Mouse (Mus musculus): ENCODE results near the gene Ankrd53.
A peak's percentile ranks its signal among the peaks of the same experiment; 100 is the strongest.

Gene Ankrd53

GRCm38 (mm10) chr6:83762344-83762743, at the start of gene Ankrd53:
Ankrd53 (plus strand) TSS chr6:83762644.
- DNase-seq = no peak

- DNase-seq = no peak
Observed at GRCm38 (mm10) chr6:83713271-83714136, 48.9 kb upstream of the Ankrd53 start.

DNA sequence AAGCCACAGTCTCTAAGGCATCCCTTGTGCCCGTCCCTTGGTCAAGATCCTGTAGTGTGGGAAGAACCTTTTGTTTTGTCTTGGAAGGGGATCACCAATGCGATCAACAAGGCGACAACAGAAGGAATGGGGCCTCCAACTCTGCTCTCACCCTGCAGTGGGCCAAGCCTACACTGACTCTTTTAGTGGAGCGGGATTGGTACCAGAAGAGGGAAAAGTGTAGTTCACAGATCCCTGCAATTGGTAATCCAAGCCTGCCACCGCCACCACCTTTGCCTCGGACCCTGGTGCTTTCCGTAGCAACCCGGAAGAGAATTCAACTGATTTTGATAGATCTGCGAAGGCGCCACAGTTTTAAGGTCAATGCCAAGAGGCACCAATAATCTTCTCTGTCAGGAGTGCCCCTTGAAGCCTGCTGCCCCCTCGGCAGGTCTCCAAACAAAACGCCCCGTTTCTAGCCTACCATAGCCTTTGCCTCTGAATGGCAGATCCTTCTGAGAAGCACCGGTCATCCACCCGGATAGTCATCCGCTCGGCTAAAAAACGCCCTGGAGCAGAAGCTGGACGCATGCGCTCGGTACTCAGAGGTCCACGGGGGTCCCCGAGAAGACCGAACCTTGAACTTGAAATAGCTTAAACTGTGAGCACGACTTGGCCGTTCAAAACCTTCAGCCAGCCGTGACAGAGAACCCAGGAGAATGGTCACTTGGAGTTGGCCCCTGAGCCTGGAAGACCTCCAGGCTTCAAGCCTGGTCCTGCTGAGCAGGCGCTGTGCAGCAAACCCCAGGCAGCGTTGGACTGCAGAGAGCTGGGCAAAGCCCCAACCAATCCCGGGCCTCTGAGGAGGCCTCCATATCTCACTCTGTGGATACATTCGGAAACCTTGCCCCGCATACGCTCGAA, 48.0 kb upstream of the Ankrd53 start:
- DNase-seq = no peak

DNA sequence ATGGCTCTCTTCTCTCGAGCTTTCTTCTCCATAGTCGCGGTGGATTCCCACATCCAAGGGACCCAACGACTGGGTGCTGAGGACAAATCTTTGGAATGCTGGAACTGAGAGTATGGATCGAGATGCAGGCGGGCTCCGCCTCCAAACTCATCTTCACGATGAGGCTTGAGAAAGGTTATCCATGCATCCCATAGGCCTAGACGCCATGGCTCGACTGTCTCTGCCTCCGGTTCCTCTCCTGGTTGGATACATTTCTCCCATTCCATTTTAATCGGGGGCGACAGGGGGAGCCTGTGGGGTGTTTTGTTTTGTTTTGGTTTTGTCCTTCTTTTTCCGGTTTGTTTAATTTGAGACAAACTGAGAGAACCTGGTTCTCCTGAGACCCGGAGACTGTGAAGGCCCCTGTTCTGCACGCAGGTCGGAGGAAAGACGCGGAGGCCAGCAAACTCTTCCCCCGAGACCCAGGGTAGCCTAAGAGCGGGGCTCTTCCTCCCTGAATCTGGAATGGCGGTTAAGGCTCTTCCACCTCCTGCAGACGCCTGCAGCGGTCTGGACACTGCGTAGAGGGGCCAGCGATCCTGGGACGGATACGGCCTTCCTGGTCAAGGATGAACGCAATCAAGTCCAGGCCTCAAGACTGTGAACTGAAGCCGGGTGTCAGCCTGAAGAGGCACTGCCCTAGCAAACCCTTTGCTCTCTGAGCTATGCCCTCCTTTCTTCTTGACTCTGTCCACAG, 46.8 kb upstream of the Ankrd53 start:
- DNase-seq = no peak

GRCm38 (mm10) chr6:83717026-83717425, 45.4 kb upstream of the Ankrd53 start:
- DNase-seq = no peak

DNA sequence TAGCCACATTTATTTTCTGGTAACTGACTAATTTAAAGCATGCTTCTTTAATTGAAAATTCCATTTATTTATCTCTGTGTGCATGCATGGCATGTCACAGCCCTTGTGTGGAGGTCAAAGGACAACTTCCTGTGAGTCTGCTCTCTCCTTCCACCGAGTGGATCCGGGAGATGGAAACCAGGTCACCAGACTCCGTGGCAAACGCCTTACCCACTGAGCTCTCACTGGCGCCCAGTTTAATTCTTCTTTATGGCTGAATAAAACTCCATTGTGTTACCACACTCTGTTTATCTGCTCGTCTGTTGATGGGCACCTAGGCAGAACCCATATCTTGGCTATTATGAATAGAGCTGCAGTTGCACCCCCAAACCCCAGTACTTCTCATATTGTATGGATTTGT, 39.9 kb upstream of the Ankrd53 start:
- DNase-seq = no peak

DNA sequence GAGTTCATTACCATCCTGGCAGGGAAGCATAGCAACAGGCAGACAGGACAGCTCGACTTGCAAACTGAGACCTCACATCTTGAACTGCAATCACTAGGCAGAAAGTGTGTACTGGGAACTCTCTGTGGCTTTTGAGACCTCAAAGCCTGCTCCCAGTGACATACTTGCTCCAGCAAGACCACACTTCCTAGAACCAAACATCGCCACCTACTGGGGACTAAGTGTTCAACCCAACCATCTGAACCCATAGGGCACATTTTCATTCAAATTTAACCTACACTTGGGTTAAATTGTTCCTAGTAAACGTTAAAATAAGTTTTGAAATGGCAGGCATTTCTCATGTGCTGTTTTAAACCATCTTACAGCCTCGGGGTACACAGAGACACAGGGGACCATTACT, 35.3 kb upstream of the Ankrd53 start:
- DNase-seq = no peak

DNA sequence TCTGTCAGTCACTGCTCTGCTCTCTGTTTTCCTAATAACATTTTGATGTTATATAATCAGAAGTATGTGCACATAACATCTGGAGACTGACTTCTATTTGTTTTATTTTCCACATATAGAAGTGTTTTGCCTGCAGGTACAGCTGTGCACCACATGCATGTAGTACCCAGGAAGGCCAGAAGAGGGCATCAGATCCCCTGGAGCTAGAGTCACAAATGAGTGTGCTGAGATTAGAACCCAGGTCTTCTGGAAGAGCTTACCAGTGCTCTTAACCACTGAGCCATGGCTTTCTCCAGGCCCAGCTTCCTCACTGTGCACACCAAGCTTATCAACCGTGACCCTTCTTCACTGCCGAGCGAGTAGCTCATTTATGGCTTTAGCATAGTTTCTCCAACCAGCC, 34.0 kb upstream of the Ankrd53 start:
- DNase-seq = no peak

- DNase-seq = no peak
Observed at GRCm38 (mm10) chr6:83729350-83729970, 33.0 kb upstream of the Ankrd53 start.

DNA sequence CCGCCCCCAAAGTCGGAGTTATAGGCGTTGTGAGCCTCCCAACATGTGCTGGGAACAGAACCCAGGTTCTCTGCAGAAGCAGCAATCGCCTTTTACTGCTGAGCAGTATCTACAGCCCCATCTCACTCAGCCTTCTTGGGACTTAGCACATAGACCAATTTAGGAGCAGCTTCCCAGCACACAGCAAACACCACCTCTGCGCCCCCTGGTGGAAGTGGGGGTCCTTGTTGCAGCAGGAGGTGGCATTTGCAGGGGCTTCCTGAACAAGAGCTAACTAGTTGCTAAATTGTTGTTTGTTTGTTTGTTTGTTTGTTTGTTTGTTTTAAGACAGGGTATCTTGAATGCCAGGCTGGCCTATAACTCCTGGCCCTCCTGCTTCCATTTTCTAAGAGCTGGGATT, 31.3 kb upstream of the Ankrd53 start:
- DNase-seq = no peak

DNA sequence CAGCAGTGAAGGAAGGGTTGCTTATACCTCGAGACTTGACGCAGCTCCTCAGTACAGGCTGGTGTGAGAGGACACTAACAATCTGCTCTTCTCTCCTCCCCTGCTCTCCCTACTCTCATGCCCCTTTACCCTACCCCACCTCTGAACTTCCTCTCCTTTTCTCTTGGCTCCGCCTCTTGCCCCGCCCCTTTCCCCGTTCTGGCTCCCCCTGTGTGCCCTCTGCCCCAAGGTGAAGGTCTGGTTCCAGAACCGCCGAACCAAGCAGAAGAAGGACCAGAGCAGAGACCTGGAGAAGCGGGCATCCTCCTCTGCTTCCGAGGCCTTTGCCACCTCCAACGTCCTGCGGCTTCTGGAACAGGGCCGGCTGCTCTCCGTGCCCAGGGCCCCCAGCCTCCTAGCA, 25.1 kb upstream of the Ankrd53 start:
- DNase-seq = no peak

GRCm38 (mm10) chr6:83738596-83738995, 23.8 kb upstream of the Ankrd53 start:
- no peak for DNase-seq

DNA sequence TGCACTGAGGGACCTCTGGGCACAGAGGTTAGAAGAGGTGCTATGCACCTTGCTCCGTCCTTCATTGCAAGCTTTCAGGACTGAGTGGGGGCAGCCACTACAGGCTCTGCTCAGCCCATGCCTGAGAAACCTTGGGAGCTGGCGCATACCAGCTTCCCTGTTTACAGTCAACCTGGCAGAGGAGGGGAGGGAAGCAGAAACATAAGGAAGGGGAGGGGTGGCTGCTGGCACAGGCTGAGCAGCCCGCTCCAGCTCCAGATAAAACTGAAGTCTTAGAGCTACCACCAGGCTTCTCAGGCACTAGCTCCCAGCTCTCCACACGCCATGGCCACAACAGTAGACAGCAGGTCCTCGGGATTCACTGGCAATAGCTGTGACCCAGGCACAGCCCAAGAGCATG, 19.7 kb upstream of the Ankrd53 start, which contains the start of gene Atp6v1b1:
Atp6v1b1 (plus strand) TSS at position 230 of the 400 bp plus-strand sequence.
- DNase-seq = no peak

GRCm38 (mm10) chr6:83743212-83743611, 19.2 kb upstream of the Ankrd53 start:
- DNase-seq = no peak

GRCm38 (mm10) chr6:83744126-83744525, 18.3 kb upstream of the Ankrd53 start:
- DNase-seq = no peak

GRCm38 (mm10) chr6:83744557-83744956, 17.9 kb upstream of the Ankrd53 start:
- DNase-seq = no peak

- DNase-seq = no peak
Observed at GRCm38 (mm10) chr6:83745466-83745865, 17.0 kb upstream of the Ankrd53 start.

DNA sequence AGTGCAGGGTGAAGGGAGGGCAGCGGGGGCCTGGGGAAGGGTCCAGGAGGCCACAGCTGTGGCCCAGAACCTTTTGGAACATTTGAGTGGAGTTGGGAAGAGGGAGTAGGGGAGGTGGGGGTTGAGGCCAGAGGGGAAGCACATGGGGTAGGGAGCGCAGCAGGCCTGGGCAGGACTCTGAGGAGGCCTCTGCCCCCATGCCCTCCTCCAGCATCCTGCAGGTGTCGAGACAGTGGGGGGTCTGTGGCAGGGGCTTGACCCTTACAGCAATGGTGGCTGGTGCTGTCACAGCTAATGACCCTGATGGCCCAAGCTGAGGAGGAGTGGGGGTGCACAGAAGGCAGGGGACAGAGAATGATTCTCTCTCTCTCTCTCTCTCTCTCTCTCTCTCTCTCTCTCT, 13.2 kb upstream of the Ankrd53 start:
- no peak for DNase-seq

DNA sequence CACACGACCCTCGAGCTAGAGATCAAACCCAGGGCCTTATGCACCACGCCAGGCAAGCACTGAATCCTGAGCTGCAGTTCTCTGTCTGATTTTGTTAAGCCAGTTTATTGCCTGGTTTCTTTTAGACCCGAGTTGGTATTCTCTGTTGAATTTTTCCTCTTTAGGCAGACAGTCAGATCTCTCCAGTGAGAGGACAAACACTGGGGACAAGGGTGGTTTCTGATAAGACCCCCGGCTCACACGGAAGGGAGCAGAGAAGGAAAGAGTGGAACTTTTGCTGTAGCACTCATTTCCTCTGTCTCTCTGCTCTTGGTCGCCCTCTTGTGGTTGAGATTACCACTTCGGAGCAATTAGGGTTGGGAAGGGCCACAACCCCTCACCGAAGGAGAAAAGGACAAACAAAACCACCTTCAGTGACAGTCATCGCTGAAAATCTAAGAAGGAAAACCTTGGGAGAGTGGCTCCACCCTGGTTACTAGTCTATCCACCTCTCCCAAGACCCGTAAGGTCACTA, 12.2 kb upstream of the Ankrd53 start:
- DNase-seq = peak; percentile 13

- DNase-seq = no peak
Observed at GRCm38 (mm10) chr6:83756051-83756450, 6.4 kb upstream of the Ankrd53 start.

DNA sequence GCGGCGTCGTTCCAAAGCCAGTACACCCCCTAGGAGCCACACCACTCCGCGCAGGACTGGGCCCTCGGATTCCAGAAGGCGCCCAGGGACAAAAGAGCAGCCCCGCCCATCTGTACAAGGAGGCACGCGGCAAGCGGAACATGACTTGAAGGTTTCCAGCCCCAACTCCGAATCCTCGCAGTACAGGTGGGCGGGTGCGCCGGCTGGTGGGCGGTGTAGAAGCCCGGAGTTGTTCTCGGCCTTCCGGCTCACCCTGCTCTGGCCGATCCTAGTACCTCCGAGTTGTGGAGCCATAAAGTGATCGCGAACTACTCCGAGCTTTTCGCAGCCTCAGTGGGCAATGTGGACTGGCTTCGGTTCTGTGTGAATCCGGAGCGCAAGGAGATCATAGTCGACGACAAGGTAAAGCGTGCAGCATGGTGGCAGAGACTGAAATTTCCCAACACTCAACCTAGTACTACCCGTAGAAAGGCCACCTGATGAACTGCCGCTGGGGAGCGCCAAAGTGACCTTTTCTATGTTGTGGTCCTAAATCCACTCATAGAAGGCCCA, 512 bp downstream of the Ankrd53 start:
- no peak for DNase-seq

DNA sequence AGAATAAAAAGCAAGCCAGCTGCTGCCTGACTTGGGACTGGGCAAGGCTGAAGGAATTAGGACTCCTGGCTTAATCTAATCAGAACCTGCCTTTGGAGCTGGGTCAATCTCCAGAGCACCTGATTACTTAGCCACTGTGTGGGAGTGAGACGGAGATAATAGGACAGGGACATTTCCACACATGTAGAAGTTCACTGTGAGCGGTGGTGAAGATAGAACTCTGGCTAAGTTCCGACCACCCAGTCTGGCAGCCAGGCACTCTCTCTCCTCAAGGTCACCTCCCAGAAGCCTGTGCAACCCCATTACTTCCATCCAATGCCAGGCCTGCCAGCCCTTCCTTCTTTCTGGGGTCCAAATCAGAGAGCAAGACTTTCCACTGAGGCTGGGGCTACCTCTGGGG, 4.5 kb downstream of the Ankrd53 start:
- DNase-seq = no peak
